Mouse (Mus musculus) kidney, adult 2 months (tissue): Measurements from ENCODE around the gene Fam19a5.

Experiments
- CTCF ChIP-seq: fragments of 200-500 bp; conservative IDR thresholded peaks from 2 replicates; pipeline ENCODE4 v1.5.1; 2011; ENCODE audit warnings: low read depth, mild to moderate bottlenecking, control low read depth, low read length, moderate library complexity, mixed read lengths; ENCODE audit not compliant: insufficient read depth, insufficient read length
- POLR2A ChIP-seq: fragments of 200-500 bp; IDR thresholded peaks from one replicate; pipeline ENCODE4 v1.6.1; 2011; ENCODE audit warnings: low read depth, low read length, control low read depth

- TF ChIP-seq CTCF: no peak
- TF ChIP-seq POLR2A: no peak
These were observed 54.5 kb downstream of the Fam19a5 start for GRCm38 (mm10) chr15:87598636-87599035.
